Mouse (Mus musculus) spleen, postnatal 14 days (tissue): Measurements from ENCODE around the gene Tns2.

Experiments
- DNase-seq, 2 experiments: peaks; one replicate each; pipeline ENCODE4 v3.0.0; 2021 to 2022; ENCODE audit warnings: low spot score in 2 of 2

Tns2 gene

GRCm38 (mm10) chr15:102108651-102109525 is 8.7 kb downstream of the Tns2 start:
- DNase-seq = peak in 1 of 2 experiments; percentile 62

- no peak for DNase-seq
Observed at GRCm38 (mm10) chr15:102110271-102110670, 10.1 kb downstream of the Tns2 start.

GRCm38 (mm10) chr15:102110701-102111494 is 10.7 kb downstream of the Tns2 start:
- no peak for DNase-seq

GRCm38 (mm10) chr15:102111495-102111829 is 11.2 kb downstream of the Tns2 start:
- DNase-seq = no peak

GRCm38 (mm10) chr15:102112181-102112580 is 12.0 kb downstream of the Tns2 start:
- no peak for DNase-seq

GRCm38 (mm10) chr15:102112827-102113226 is 12.6 kb downstream of the Tns2 start:
- no peak for DNase-seq

- DNase-seq = no peak
Observed at GRCm38 (mm10) chr15:102113674-102114073, 13.5 kb downstream of the Tns2 start.

- DNase-seq = no peak
Observed at GRCm38 (mm10) chr15:102114651-102115260, 14.5 kb downstream of the Tns2 start.

GRCm38 (mm10) chr15:102115731-102116231 is 15.6 kb downstream of the Tns2 start:
- DNase-seq = no peak

GRCm38 (mm10) chr15:102116753-102117415 is 16.7 kb downstream of the Tns2 start:
- no peak for DNase-seq

GRCm38 (mm10) chr15:102117461-102118443 is 17.5 kb downstream of the Tns2 start:
- no peak for DNase-seq

GRCm38 (mm10) chr15:102118591-102118990 is 18.4 kb downstream of the Tns2 start:
- no peak for DNase-seq

- DNase-seq = no peak
Observed at GRCm38 (mm10) chr15:102119121-102119830, 19.1 kb downstream of the Tns2 start.

- DNase-seq = no peak
Observed at GRCm38 (mm10) chr15:102119831-102120170, 19.6 kb downstream of the Tns2 start.

GRCm38 (mm10) chr15:102120530-102120929 is 20.3 kb downstream of the Tns2 start:
- no peak for DNase-seq

- DNase-seq = no peak
Observed at GRCm38 (mm10) chr15:102126303-102126702, 26.1 kb downstream of the Tns2 start.

GRCm38 (mm10) chr15:102133314-102133713 is 33.1 kb downstream of the Tns2 start:
- DNase-seq = no peak

GRCm38 (mm10) chr15:102134709-102135108 is 34.5 kb downstream of the Tns2 start:
- no peak for DNase-seq

- peak in 1 of 2 experiments; percentile 13 for DNase-seq
Observed at GRCm38 (mm10) chr15:102135522-102136128, 35.4 kb downstream of the Tns2 start.
